Mouse (Mus musculus) heart, embryonic 11.5 days (tissue): Measurements from ENCODE around the gene U2surp. TPM values are rescaled to one million over a fixed set of nuclear protein-coding genes. Genes with fewer than 3 reads are reported as not detected.
A peak's percentile ranks its signal among the peaks of the same experiment; 100 is the strongest.

Source experiments
- ATAC-seq: fragments of 200-750 bp; cut with Nextera tagmentation; replicated peaks from 2 replicates; pipeline ENCODE4 v1.8.0; 2017; ENCODE audit warnings: moderate library complexity; ENCODE audit not compliant: insufficient number of reproducible peaks, low FRiP score, low TSS enrichment
- H3K27ac ChIP-seq: fragments of 300-500 bp; sonication (generic); 2 replicates; pipeline ENCODE4 v1.5.1; 2014; ENCODE audit warnings: mild to moderate bottlenecking, low read depth, low read length
- H3K27me3 ChIP-seq: fragments of 300-500 bp; sonication (generic); 2 replicates; pipeline ENCODE4 v1.6.1; 2014; ENCODE audit warnings: mild to moderate bottlenecking, low read length, mixed read lengths; ENCODE audit not compliant: control insufficient read depth, insufficient read depth
- H3K36me3 ChIP-seq: fragments of 300-500 bp; sonication (generic); 2 replicates; pipeline ENCODE4 v1.6.1; 2014; ENCODE audit warnings: mild to moderate bottlenecking, low read length, moderate library complexity, mixed read lengths; ENCODE audit not compliant: control insufficient read depth, insufficient read depth
- H3K4me1 ChIP-seq: fragments of 300-500 bp; sonication (generic); 2 replicates; pipeline ENCODE4 v1.6.1; 2014; ENCODE audit warnings: low read length; ENCODE audit not compliant: control insufficient read depth, insufficient read depth
- H3K4me2 ChIP-seq: fragments of 300-500 bp; sonication (generic); 2 replicates; pipeline ENCODE4 v1.6.1; 2014; ENCODE audit warnings: mild to moderate bottlenecking, moderate library complexity
- H3K4me3 ChIP-seq: fragments of 300-500 bp; sonication (generic); 2 replicates; pipeline ENCODE4 v1.5.1; 2014; ENCODE audit warnings: low read depth, low read length
- H3K9ac ChIP-seq: fragments of 300-500 bp; sonication (generic); 2 replicates; pipeline ENCODE4 v1.6.1; 2014; ENCODE audit warnings: mild to moderate bottlenecking, low read depth, low read length, moderate library complexity
- H3K9me3 ChIP-seq: fragments of 300-500 bp; sonication (generic); replicated peaks from 2 replicates; pipeline ENCODE4 v1.6.1; 2016; ENCODE audit warnings: low read length; ENCODE audit not compliant: control insufficient read depth
- WGBS: fragments of 180-500 bp; shearing (Covaris S2); extraction: QIAGEN DNeasy Blood & Tissue Kit; methylation state at CpG from one replicate; pipeline ENCODE4 v1.1.7; 2014; ENCODE audit not compliant: insufficient replicate concordance; 5-methylcytosine and 5-hydroxymethylcytosine counted together
- polyA plus RNA-seq: library from polyadenylated mRNA; unstranded; fragments of >200 nt; fragmentation: Nextera tagmentation; extraction: Ambion mirVana; gene quantifications from 2 replicates; pipeline ENCODE4 v1.2.1, GENCODE M21; 2014

The U2surp gene
- polyA plus RNA-seq, 1 experiment from 2014 or later = 102 TPM

DNA sequence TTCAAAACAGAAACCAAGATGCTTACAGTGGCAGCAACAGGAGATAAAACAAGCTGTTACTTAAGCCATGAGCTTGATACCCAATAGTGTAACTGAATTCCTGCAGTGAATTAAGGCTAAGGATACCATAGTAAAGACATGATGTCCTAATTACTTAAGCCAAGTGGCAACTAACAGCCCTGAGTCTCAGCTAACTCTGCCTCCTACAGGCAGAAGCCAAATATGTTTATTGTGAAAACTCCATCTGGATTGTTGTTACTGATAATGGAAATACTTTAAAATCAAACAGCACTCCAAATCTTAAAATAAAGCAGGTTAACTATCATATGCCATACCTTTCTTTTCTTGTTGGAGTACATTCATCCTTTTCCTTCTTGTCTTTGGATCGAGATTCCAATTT lies 47.8 kb downstream of the U2surp start:
- H3K27ac ChIP-seq = no peak overlapping the region
- WGBS = 85% methylated on average over 1 of the region's 1 CpGs
- H3K4me3 ChIP-seq = no peak overlapping the region
- no peak overlapping the region for H3K4me2 ChIP-seq
- no peaks in the 10 kb centered on the region for H3K9me3 ChIP-seq
- no peaks in the 10 kb centered on the region for H3K27me3 ChIP-seq
- H3K36me3 ChIP-seq = peaks cover 11% of the 10 kb centered on the region
- no peaks in the 10 kb centered on the region for H3K4me1 ChIP-seq
- no peak for ATAC-seq
- no peak overlapping the region for H3K9ac ChIP-seq

DNA sequence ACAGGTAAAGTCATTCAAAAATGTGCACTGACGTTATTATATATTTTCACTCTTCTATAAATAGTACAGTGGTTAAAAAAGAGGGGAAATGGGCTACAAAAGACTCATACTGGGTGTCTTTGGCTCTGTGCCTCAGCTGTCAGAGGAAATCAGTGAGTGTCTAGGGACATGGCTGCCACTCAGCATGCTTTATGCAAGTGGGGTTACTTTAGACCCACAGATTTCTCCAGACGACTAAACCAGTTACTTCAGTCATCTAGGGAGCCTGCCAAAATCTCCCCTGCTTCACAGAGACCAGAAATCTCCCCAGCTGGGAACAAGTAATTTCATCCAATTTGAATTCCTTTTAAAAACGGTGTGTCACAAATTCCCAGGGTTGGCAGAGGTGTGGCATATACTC lies 59.9 kb downstream of the U2surp start:
- H3K4me2 ChIP-seq = no peak overlapping the region
- no peak for ATAC-seq
- no peaks in the 10 kb centered on the region for H3K36me3 ChIP-seq
- no peak overlapping the region for H3K9ac ChIP-seq
- H3K9me3 ChIP-seq = no peaks in the 10 kb centered on the region
- peaks cover 2% of the 10 kb centered on the region; the same call in 1 of the 2 replicates for H3K4me1 ChIP-seq
- H3K4me3 ChIP-seq = no peak overlapping the region
- 61% methylated on average over 3 of the region's 3 CpGs for WGBS
- no peak overlapping the region for H3K27ac ChIP-seq
- H3K27me3 ChIP-seq = no peaks in the 10 kb centered on the region

DNA sequence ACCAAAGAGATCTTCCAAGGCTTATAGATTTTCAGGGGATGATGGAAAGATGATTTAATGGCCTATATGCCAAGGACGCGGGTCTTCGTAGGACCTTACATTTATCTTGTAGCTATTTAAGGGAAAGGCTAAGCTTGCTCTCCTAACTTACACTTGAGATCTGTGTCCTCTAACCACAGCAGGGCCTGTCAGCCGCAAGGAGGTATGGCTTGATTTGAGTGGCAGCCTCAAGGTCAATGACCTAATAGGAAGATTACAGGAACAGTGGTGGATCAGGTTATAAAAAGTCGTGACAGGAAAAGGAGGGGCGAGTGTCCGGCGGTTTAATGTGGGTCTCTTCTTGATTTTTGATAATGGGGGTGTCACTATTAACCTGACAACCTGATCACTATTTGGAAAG lies 61.2 kb downstream of the U2surp start:
- ATAC-seq = no peak
- Histone ChIP-seq H3K4me1 (peaks cover 2% of the 10 kb centered on the region; the same call in 1 of the 2 replicates), H3K4me3 (no peak overlapping the region), H3K27ac (no peak overlapping the region), H3K27me3 (no peaks in the 10 kb centered on the region), H3K9ac (no peak overlapping the region), H3K9me3 (no peaks in the 10 kb centered on the region), H3K4me2 (no peak overlapping the region), H3K36me3 (no peaks in the 10 kb centered on the region)
- WGBS = 73% methylated on average over 8 of the region's 8 CpGs

DNA sequence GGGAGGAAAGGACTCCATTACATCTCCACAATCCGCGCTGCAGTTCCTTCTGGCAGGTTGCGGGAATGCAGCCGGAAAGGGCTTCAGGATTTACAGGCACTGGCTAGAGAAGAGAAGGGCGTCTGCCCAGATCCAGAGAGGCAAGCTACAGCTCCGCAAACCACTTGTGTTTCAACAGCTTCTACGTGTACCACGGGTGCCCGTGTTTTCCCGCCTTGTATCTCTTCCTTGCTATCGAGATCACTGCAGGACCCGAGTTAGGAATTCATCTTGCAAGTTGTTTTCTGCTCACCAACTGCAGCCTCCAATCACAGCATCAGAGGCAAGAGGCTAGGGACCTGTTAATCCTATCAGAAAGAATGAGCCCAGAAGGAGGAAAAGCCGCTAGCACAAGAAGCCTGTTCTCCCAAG lies 69.5 kb downstream of the U2surp start:
- Histone ChIP-seq H3K36me3 (no peaks in the 10 kb centered on the region), H3K27me3 (no peaks in the 10 kb centered on the region), H3K9me3 (no peaks in the 10 kb centered on the region), H3K4me3 (peak overlapping the region; percentile 23), H3K4me1 (peaks cover 10% of the 10 kb centered on the region; the same call in 1 of the 2 replicates), H3K9ac (peak overlapping the region; percentile 49), H3K27ac (no peak overlapping the region), H3K4me2 (peak overlapping the region; percentile 65)
- 7% methylated on average over 13 of the region's 13 CpGs for WGBS
- ATAC-seq = no peak; the same call in 1 of the 2 replicates

DNA sequence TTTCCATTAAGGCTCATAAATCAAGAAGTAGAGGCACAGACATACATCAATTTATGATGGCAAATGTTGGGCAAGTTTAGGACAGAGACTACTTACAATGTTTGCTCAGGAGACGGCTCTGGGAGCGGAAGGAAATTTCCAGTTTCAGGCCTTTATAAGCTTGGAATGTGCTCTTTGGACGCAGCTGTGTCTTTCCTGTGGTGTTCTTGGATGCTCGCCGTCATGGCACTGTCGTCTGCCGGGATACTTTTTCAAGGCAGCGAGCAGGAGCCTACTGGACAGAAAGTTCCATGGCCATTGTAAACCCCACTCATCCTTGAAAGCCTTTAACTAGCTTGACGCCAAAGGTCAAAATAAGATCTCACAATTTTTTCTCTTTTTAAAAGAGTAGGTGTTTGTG lies 73.9 kb downstream of the U2surp start:
- Histone ChIP-seq H3K27me3 (no peaks in the 10 kb centered on the region), H3K4me3 (no peak overlapping the region), H3K9me3 (no peaks in the 10 kb centered on the region), H3K36me3 (no peaks in the 10 kb centered on the region), H3K9ac (no peak overlapping the region), H3K27ac (no peak overlapping the region), H3K4me1 (peaks cover 8% of the 10 kb centered on the region; the same call in 1 of the 2 replicates), H3K4me2 (no peak overlapping the region)
- 84% methylated on average over 9 of the region's 9 CpGs for WGBS
- no peak for ATAC-seq

DNA sequence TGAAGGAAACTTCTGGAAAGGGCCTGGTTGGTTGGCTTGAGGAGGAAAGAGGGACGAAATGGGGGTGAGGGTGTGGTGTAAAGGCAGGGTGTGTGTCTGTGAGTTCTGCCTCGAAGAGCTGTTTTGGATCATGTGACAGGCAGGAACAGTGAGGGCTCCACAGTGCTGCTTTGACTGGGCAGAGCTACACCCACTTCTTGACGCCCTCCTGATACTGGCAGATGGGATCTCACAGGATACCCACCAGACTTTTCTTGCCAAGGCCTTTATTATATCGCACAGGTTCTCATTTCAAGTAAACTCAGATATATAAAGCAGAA lies 75.5 kb downstream of the U2surp start:
- Histone ChIP-seq H3K4me2 (no peak overlapping the region), H3K4me1 (no peaks in the 10 kb centered on the region), H3K4me3 (no peak overlapping the region), H3K9me3 (no peaks in the 10 kb centered on the region), H3K36me3 (no peaks in the 10 kb centered on the region), H3K27ac (no peak overlapping the region), H3K9ac (no peak overlapping the region), H3K27me3 (no peaks in the 10 kb centered on the region)
- WGBS = 69% methylated on average over 4 of the region's 4 CpGs
- ATAC-seq = no peak

DNA sequence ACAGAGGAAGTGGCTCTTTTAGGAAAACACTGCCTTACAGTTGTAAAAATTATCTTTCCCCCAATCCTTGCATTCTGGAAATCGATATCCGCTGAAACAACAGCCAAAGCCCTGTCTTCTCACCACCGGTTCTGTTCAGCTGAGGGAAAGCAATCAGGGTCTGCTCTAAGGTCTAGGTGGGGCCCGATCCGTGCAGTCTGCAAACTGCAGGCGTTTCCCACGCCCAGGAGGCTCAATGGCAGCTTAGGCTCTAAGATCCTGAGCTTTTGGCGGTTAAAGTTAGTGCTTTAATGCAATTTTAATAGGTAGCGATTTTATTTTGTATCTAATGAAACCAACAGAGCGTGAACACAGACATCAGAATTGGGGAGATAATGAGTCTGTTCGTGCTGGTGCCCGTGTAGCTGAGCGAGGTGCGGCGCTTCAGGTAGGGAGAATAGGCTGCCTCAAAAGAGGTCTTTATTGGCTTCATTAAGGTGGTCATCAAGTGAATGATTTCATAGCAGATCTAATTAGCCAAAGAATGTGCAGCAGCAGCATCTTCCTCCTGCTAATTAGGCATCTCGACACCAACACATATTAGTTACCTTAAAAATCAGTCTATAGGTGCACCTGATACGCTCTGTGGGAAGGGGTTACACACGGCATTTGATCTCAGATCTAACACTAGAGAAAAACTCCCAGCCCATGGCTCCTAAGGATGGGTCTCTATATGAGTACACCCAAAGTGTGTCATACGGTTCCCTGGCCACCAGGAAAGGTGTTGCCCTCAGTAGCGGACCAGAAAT lies 76.1 kb downstream of the U2surp start:
- WGBS = 67% methylated on average over 20 of the region's 20 CpGs
- H3K27me3 ChIP-seq = no peaks in the 10 kb centered on the region
- no peaks in the 10 kb centered on the region for H3K4me1 ChIP-seq
- H3K36me3 ChIP-seq = no peaks in the 10 kb centered on the region
- no peak overlapping the region for H3K27ac ChIP-seq
- no peak overlapping the region for H3K4me2 ChIP-seq
- H3K9ac ChIP-seq = no peak overlapping the region
- no peak overlapping the region for H3K4me3 ChIP-seq
- ATAC-seq = no peak
- H3K9me3 ChIP-seq = no peaks in the 10 kb centered on the region

DNA sequence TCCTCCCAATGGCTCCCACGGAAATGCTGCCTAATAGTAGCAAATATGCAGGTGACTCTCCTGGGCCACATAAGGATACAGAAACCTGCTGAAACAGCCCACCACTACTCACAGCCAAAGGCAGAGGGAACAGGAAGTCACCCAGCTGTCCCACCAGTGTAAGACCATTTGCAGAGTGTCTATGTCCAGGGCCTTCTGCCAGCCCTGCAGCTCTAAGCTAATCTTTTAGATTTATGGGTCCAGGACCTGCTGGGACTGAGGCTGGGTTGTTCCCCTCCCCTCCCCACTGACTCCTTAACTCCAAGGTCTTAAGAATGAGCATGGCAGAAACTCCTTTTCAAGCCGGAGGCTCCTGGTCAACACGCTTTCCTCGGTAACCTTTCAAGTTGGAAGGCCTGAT lies 83.5 kb downstream of the U2surp start:
- Histone ChIP-seq H3K27ac (no peak overlapping the region), H3K4me1 (no peaks in the 10 kb centered on the region), H3K9me3 (no peaks in the 10 kb centered on the region), H3K9ac (no peak overlapping the region), H3K4me3 (no peak overlapping the region), H3K27me3 (no peaks in the 10 kb centered on the region), H3K4me2 (no peak overlapping the region), H3K36me3 (no peaks in the 10 kb centered on the region)
- 80% methylated on average over 4 of the region's 4 CpGs for WGBS
- no peak for ATAC-seq

DNA sequence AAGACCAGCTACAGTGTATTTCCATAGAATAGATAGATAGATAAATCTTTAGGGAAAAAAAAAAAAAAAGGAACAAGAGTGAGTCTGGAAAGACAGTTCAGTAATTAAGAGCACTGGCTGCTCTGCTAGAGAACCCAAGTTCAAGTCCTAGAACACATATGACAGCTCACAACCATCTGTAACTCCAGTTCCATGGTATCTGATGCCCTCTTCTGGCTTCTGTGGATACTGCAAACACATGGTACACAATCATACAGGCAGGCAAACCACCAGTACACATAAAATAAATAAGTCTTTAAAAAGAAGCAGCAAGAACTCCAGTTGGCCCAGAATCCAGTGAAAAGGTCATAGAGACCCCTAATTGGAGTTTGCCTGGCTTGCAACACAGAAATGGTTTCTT lies 97.9 kb downstream of the U2surp start:
- no peaks in the 10 kb centered on the region for H3K4me1 ChIP-seq
- no peak overlapping the region for H3K4me3 ChIP-seq
- H3K27me3 ChIP-seq = no peaks in the 10 kb centered on the region
- H3K36me3 ChIP-seq = no peaks in the 10 kb centered on the region
- no peak overlapping the region for H3K4me2 ChIP-seq
- ATAC-seq = no peak
- H3K9ac ChIP-seq = no peak overlapping the region
- no peaks in the 10 kb centered on the region for H3K9me3 ChIP-seq
- no peak overlapping the region for H3K27ac ChIP-seq
